Mouse (Mus musculus) embryonic facial prominence, embryonic 14.5 days (tissue): ENCODE measurements around the gene B3gnt4. TPM values are rescaled to one million over a fixed set of nuclear protein-coding genes. Genes with fewer than 3 reads are reported as not detected.

Experiments
- ATAC-seq: fragments of 200-750 bp; cut with Nextera tagmentation; 2 replicates; pipeline ENCODE4 v1.8.0; 2017; ENCODE audit warnings: low read depth, moderate number of reproducible peaks, moderate TSS enrichment
- DNase-seq: peaks from one replicate; pipeline ENCODE4 v3.0.0-alpha.2; 2015; ENCODE audit warnings: low spot score
- H3K27ac ChIP-seq: fragments of 300-500 bp; sonication (generic); replicated peaks from 2 replicates; pipeline ENCODE4 v1.5.1; 2014; ENCODE audit warnings: low read depth, mild to moderate bottlenecking, low read length, moderate library complexity
- H3K27me3 ChIP-seq: fragments of 300-500 bp; sonication (generic); replicated peaks from 2 replicates; pipeline ENCODE4 v1.6.1; 2014; ENCODE audit warnings: low read length; ENCODE audit not compliant: control insufficient read depth, insufficient read depth
- H3K36me3 ChIP-seq: fragments of 300-500 bp; sonication (generic); 2 replicates; pipeline ENCODE4 v1.6.1; 2014; ENCODE audit warnings: low read length, mixed read lengths; ENCODE audit not compliant: control insufficient read depth, insufficient read depth
- H3K4me1 ChIP-seq: fragments of 300-500 bp; sonication (generic); 2 replicates; pipeline ENCODE4 v1.6.1; 2014; ENCODE audit warnings: antibody characterized with exemption, low read length; ENCODE audit not compliant: control insufficient read depth, insufficient read depth
- H3K4me2 ChIP-seq: fragments of 300-500 bp; sonication (generic); 2 replicates; pipeline ENCODE4 v1.6.1; 2014; ENCODE audit warnings: low read depth, mild to moderate bottlenecking, low read length, moderate library complexity, mixed read lengths
- H3K4me3 ChIP-seq: fragments of 300-500 bp; sonication (generic); 2 replicates; pipeline ENCODE4 v1.5.1; 2014; ENCODE audit warnings: low read depth, mild to moderate bottlenecking, low read length
- H3K9ac ChIP-seq: fragments of 300-500 bp; sonication (generic); 2 replicates; pipeline ENCODE4 v1.6.1; 2014; ENCODE audit warnings: low read depth, mild to moderate bottlenecking, low read length, moderate library complexity, mixed read lengths
- H3K9me3 ChIP-seq: fragments of 300-500 bp; sonication (generic); 2 replicates; pipeline ENCODE4 v1.6.1; 2016; ENCODE audit warnings: low read length; ENCODE audit not compliant: control insufficient read depth
- WGBS: fragments of 180-500 bp; shearing (Covaris S2); extraction: QIAGEN DNeasy Blood & Tissue Kit; methylation state at CpG from one replicate; pipeline ENCODE4 v1.1.7; 2014; 5-methylcytosine and 5-hydroxymethylcytosine counted together
- polyA plus RNA-seq: library from polyadenylated mRNA; unstranded; fragments of >200 nt; fragmentation: Nextera tagmentation; extraction: Ambion mirVana; gene quantifications from 2 replicates; pipeline ENCODE4 v1.2.1, GENCODE M21; 2014

B3gnt4 gene
- 0.45 and 0.86 TPM in 2 replicates for polyA plus RNA-seq

DNA sequence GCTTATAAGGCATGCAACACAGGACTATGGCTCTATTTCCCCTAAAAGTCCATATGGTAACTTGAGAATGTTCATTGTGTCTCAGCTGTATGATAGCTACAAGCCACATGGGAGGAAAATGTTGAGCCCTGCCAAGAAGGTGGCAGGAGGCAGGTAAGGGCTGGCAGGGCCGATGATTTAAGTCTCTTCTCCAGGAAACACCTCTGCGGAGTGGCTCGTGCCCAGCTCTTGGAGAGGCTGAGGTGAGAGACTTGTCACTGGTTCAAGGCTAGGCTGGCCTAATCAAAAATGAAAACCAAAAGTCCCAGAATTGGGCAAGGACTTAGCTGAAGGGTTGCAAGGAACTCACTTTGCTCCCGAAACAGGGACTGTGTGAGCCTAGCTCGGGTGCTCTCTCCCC, at the start of gene B3gnt4:
Gene B3gnt4 (plus strand): TSS at position 301 of the 400 bp plus-strand sequence.
- Histone ChIP-seq H3K4me3 (no peak within 1 kb of the TSS), H3K9ac (no peak within 1 kb of the TSS), H3K27ac (no peak within 1 kb of the TSS), H3K27me3 (peaks cover 17% of the 10 kb centered on the region; the same call in 1 of the 2 replicates), H3K9me3 (no peaks in the 10 kb centered on the region), H3K4me2 (peak within 1 kb of the TSS; percentile 90; the same call in 1 of the 2 replicates), H3K4me1 (peaks cover 6% of the 10 kb centered on the region; the same call in 1 of the 2 replicates), H3K36me3 (peaks cover 24% of the 10 kb centered on the region)
- DNase-seq (no peak), ATAC-seq (no peak)
- WGBS = 79% methylated on average over 5 of the region's 5 CpGs

GRCm38 (mm10) chr5:123461420-123461819, 48.8 kb upstream of the B3gnt4 start:
- Histone ChIP-seq H3K27ac (no peak overlapping the region), H3K36me3 (peaks cover 9% of the 10 kb centered on the region), H3K27me3 (no peaks in the 10 kb centered on the region), H3K4me3 (no peak overlapping the region), H3K4me2 (no peak overlapping the region), H3K9me3 (no peaks in the 10 kb centered on the region), H3K4me1 (no peaks in the 10 kb centered on the region), H3K9ac (no peak overlapping the region)
- 56% methylated on average over 5 of the region's 5 CpGs for WGBS
- ATAC-seq = no peak
- DNase-seq = no peak

DNA sequence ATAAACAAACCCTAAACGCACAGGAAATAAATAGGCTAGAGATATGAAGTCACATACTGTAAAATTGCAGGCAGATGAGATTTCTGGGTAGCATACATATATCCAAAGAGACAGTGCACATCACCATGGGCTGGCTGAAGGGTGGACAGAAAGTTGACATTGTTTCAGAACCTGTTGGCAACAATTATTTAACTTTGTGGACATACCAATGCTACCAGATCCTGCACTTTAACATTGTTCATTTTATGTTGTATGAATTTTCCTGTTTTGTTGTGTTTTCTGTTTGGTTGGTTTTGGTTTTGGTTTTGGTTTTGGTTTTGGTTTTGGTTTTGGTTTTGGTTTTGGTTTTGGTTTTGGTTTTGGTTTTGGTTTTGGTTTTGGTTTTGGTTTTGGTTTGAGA, 45.6 kb upstream of the B3gnt4 start:
- no peak for DNase-seq
- H3K27me3 ChIP-seq = no peaks in the 10 kb centered on the region
- no peak overlapping the region for H3K4me3 ChIP-seq
- H3K9me3 ChIP-seq = no peaks in the 10 kb centered on the region
- no peak for ATAC-seq
- no peak overlapping the region for H3K4me2 ChIP-seq
- no peak overlapping the region for H3K27ac ChIP-seq
- H3K4me1 ChIP-seq = no peaks in the 10 kb centered on the region
- H3K36me3 ChIP-seq = no peaks in the 10 kb centered on the region
- no peak overlapping the region for H3K9ac ChIP-seq
- WGBS = 88% methylated on average over 1 of the region's 1 CpGs

- Histone ChIP-seq H3K27ac (no peak overlapping the region; the same call in 1 of the 2 replicates), H3K36me3 (no peaks in the 10 kb centered on the region), H3K4me2 (peak overlapping the region; percentile 32; the same call in 1 of the 2 replicates), H3K27me3 (no peaks in the 10 kb centered on the region), H3K4me1 (no peaks in the 10 kb centered on the region), H3K4me3 (no peak overlapping the region), H3K9ac (no peak overlapping the region), H3K9me3 (no peaks in the 10 kb centered on the region)
- WGBS = 39% methylated on average over 10 of the region's 10 CpGs
- DNase-seq = no peak
- ATAC-seq = no peak
Measured at GRCm38 (mm10) chr5:123470784-123471400, 39.4 kb upstream of the B3gnt4 start.

GRCm38 (mm10) chr5:123473817-123474216, 36.4 kb upstream of the B3gnt4 start:
- H3K27ac ChIP-seq = no peak overlapping the region
- ATAC-seq (no peak), DNase-seq (no peak)
- WGBS = 80% methylated on average over 5 of the region's 5 CpGs
- no peaks in the 10 kb centered on the region for H3K4me1 ChIP-seq
- H3K36me3 ChIP-seq = no peaks in the 10 kb centered on the region
- H3K4me3 ChIP-seq = no peak overlapping the region
- H3K9ac ChIP-seq = no peak overlapping the region
- H3K4me2 ChIP-seq = no peak overlapping the region
- H3K9me3 ChIP-seq = no peaks in the 10 kb centered on the region
- no peaks in the 10 kb centered on the region for H3K27me3 ChIP-seq

GRCm38 (mm10) chr5:123487659-123488395, 22.4 kb upstream of the B3gnt4 start:
- no peak overlapping the region for H3K4me3 ChIP-seq
- H3K9me3 ChIP-seq = no peaks in the 10 kb centered on the region
- no peak overlapping the region for H3K27ac ChIP-seq
- H3K27me3 ChIP-seq = no peaks in the 10 kb centered on the region
- H3K4me1 ChIP-seq = no peaks in the 10 kb centered on the region; the same call in 1 of the 2 replicates
- DNase-seq = no peak
- no peak for ATAC-seq
- no peak overlapping the region for H3K4me2 ChIP-seq
- WGBS = 82% methylated on average over 11 of the region's 11 CpGs
- no peaks in the 10 kb centered on the region for H3K36me3 ChIP-seq
- H3K9ac ChIP-seq = no peak overlapping the region

- Histone ChIP-seq H3K4me3 (no peak within 1 kb of the TSS), H3K27me3 (no peaks in the 10 kb centered on the region), H3K27ac (no peak within 1 kb of the TSS), H3K36me3 (no peaks in the 10 kb centered on the region), H3K4me1 (no peaks in the 10 kb centered on the region; the same call in 1 of the 2 replicates), H3K4me2 (peak within 1 kb of the TSS; percentile 47), H3K9ac (no peak within 1 kb of the TSS), H3K9me3 (no peaks in the 10 kb centered on the region)
- 10% methylated on average over 25 of the region's 25 CpGs for WGBS
- peak; percentile 67 for DNase-seq
- ATAC-seq = 0 out of 2 replicates have a peak, but pooled peaks have one; percentile 55
Measured at GRCm38 (mm10) chr5:123489112-123489785, 21.0 kb upstream of the B3gnt4 start, which contains the start of the genes Lrrc43 and Il31. Gene Lrrc43 (plus strand): TSS chr5:123489305. Gene Il31 (minus strand): TSS chr5:123489489.

GRCm38 (mm10) chr5:123489935-123490334, 20.3 kb upstream of the B3gnt4 start:
- no peaks in the 10 kb centered on the region for H3K9me3 ChIP-seq
- DNase-seq (no peak), ATAC-seq (no peak)
- no peaks in the 10 kb centered on the region; the same call in 1 of the 2 replicates for H3K4me1 ChIP-seq
- H3K27me3 ChIP-seq = no peaks in the 10 kb centered on the region
- 41% methylated on average over 9 of the region's 9 CpGs for WGBS
- no peak overlapping the region for H3K4me3 ChIP-seq
- no peak overlapping the region for H3K27ac ChIP-seq
- no peaks in the 10 kb centered on the region for H3K36me3 ChIP-seq
- no peak overlapping the region for H3K4me2 ChIP-seq
- H3K9ac ChIP-seq = no peak overlapping the region
